Mouse (Mus musculus) MEL (cell line): ENCODE measurements at regions not wholly inside any gene's neighbourhood (a gene's known extent, or its start where the extent isn't known, plus 50 kb on each side); places are given as distances from the start of the nearest gene placed in this dataset.

Experiments used
- CTCF ChIP-seq, 3 experiments: IDR thresholded peaks in 2 of 3; conservative IDR thresholded peaks in 1 of 3; 2 replicates each; pipeline ENCODE4 v1.5.1; 2011 to 2012; ENCODE audit warnings: low read length in 3 of 3, low read depth in 2 of 3, mild to moderate bottlenecking in 2 of 3, improper control_type of control experiment in 1 of 3, inconsistent platforms in 1 of 3, mixed read lengths in 1 of 3, moderate library complexity in 1 of 3; ENCODE audit not compliant: control insufficient read depth in 1 of 3, insufficient read depth in 1 of 3, poor library complexity in 1 of 3, severe bottlenecking in 1 of 3
- GATA1 ChIP-seq: IDR thresholded peaks from 2 replicates; pipeline ENCODE4 v1.6.1; 2011; ENCODE audit warnings: low read depth, low read length, improper control_type of control experiment

GRCm38 (mm10) chr7:114912109-114912508 lies 168.6 kb downstream of the Insc start:
- TF ChIP-seq GATA1 (no peak), CTCF (IDR thresholded peaks at IDR 0.05 in 2 of 3, conservative IDR thresholded peaks at IDR 0.05 in 1 of 3; ENCODE audit: control insufficient read depth in 1 of 3, insufficient read depth in 1 of 3, low read depth in 2 of 3, low read length in 3 of 3, poor library complexity in 1 of 3, severe bottlenecking in 1 of 3) (no peak)
